Mouse (Mus musculus) heart, embryonic 12.5 days (tissue): ENCODE results near the gene Akt1. TPM values are rescaled to one million over a fixed set of nuclear protein-coding genes. Genes with fewer than 3 reads are reported as not detected.

Experiments used
- ATAC-seq: fragments of 200-750 bp; cut with Nextera tagmentation; 2 replicates; pipeline ENCODE4 v1.8.0; 2017; ENCODE audit warnings: moderate TSS enrichment, moderate library complexity; ENCODE audit not compliant: insufficient number of reproducible peaks, low FRiP score
- H3K27ac ChIP-seq: fragments of 300-500 bp; sonication (generic); 2 replicates; pipeline ENCODE4 v1.5.1; 2016; ENCODE audit warnings: mild to moderate bottlenecking, moderate library complexity; ENCODE audit not compliant: poor library complexity, severe bottlenecking
- H3K27me3 ChIP-seq: fragments of 300-500 bp; sonication (generic); replicated peaks from 2 replicates; pipeline ENCODE4 v1.6.1; 2016; ENCODE audit warnings: mild to moderate bottlenecking, moderate library complexity
- H3K36me3 ChIP-seq: fragments of 300-500 bp; sonication (generic); 2 replicates; pipeline ENCODE4 v1.6.1; 2016; ENCODE audit warnings: mild to moderate bottlenecking, moderate library complexity
- H3K4me1 ChIP-seq: fragments of 300-500 bp; sonication (generic); replicated peaks from 2 replicates; pipeline ENCODE4 v1.6.1; 2016; ENCODE audit warnings: mild to moderate bottlenecking
- H3K4me2 ChIP-seq: fragments of 300-500 bp; sonication (generic); 2 replicates; pipeline ENCODE4 v1.6.1; 2016; ENCODE audit warnings: mild to moderate bottlenecking, moderate library complexity
- H3K4me3 ChIP-seq: fragments of 300-500 bp; sonication (generic); 2 replicates; pipeline ENCODE4 v1.5.1; 2016; ENCODE audit warnings: mild to moderate bottlenecking
- H3K9ac ChIP-seq: fragments of 300-500 bp; sonication (generic); 2 replicates; pipeline ENCODE4 v1.6.1; 2016; ENCODE audit warnings: mild to moderate bottlenecking, moderate library complexity
- H3K9me3 ChIP-seq: fragments of 300-500 bp; sonication (generic); replicated peaks from 2 replicates; pipeline ENCODE4 v1.6.1; 2016; ENCODE audit warnings: mild to moderate bottlenecking, moderate library complexity
- whole genome bisulfite sequencing: fragments of 180-500 bp; shearing (Covaris S2); methylation state at CpG from one replicate; pipeline ENCODE4 v1.1.7; 2016; 5-methylcytosine and 5-hydroxymethylcytosine counted together
- polyA plus RNA-seq: library from polyadenylated mRNA; unstranded; fragments of >200 nt; fragmentation: Nextera tagmentation; extraction: Ambion mirVana; gene quantifications from 2 replicates; pipeline ENCODE4 v1.2.1, GENCODE M21; 2016

The Akt1 gene
- polyA plus RNA-seq, 1 experiment from 2014 or later = 184 TPM

GRCm38 (mm10) chr12:112632907-112633306 lies 41.8 kb downstream of the Akt1 start:
- H3K4me3 ChIP-seq = no peak overlapping the region
- no peak overlapping the region for H3K4me2 ChIP-seq
- H3K27ac ChIP-seq = no peak overlapping the region
- WGBS = 68% methylated on average over 5 of the region's 5 CpGs
- no peak for ATAC-seq
- H3K36me3 ChIP-seq = peaks cover 30% of the 10 kb centered on the region
- H3K9me3 ChIP-seq = no peaks in the 10 kb centered on the region
- H3K27me3 ChIP-seq = no peaks in the 10 kb centered on the region
- H3K9ac ChIP-seq = no peak overlapping the region
- H3K4me1 ChIP-seq = peaks cover 35% of the 10 kb centered on the region

- H3K9me3 ChIP-seq = no peaks in the 10 kb centered on the region
- no peak overlapping the region for H3K9ac ChIP-seq
- H3K27me3 ChIP-seq = no peaks in the 10 kb centered on the region
- H3K36me3 ChIP-seq = peaks cover 30% of the 10 kb centered on the region
- no peak overlapping the region for H3K4me3 ChIP-seq
- peaks cover 41% of the 10 kb centered on the region for H3K4me1 ChIP-seq
- no peak overlapping the region; the same call in 1 of the 2 replicates for H3K27ac ChIP-seq
- 73% methylated on average over 11 of the region's 11 CpGs for WGBS
- H3K4me2 ChIP-seq = no peak overlapping the region
- no peak for ATAC-seq
Observed at GRCm38 (mm10) chr12:112632084-112632777, 42.5 kb downstream of the Akt1 start.

GRCm38 (mm10) chr12:112631472-112631871 lies 43.2 kb downstream of the Akt1 start:
- no peak overlapping the region for H3K4me2 ChIP-seq
- no peak overlapping the region for H3K4me3 ChIP-seq
- no peak overlapping the region; the same call in 1 of the 2 replicates for H3K27ac ChIP-seq
- ATAC-seq = no peak
- no peaks in the 10 kb centered on the region for H3K27me3 ChIP-seq
- peaks cover 47% of the 10 kb centered on the region for H3K4me1 ChIP-seq
- 27% methylated on average over 1 of the region's 1 CpGs for WGBS
- H3K9ac ChIP-seq = no peak overlapping the region
- H3K9me3 ChIP-seq = no peaks in the 10 kb centered on the region
- peaks cover 27% of the 10 kb centered on the region for H3K36me3 ChIP-seq

DNA sequence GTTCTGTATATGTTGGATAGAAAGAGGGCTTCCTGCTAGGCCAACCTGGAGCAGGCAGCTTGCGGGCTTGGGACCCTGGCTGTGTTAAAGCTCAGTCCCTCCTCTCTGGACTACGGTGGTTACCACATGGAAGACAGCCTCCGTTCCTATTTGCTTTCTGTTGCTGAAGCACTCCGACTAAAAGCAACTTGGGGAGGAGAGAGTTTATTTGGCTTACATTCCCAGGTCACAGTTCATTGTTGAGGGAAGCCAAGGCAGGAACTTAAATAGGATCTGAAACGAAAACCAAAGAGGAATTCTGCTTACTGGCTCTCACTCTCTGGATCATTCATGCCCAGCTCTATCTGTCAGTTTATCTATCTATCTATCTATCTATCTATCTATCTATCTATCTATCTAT lies 43.9 kb downstream of the Akt1 start:
- ATAC-seq = no peak
- peaks cover 20% of the 10 kb centered on the region for H3K36me3 ChIP-seq
- H3K4me3 ChIP-seq = no peak overlapping the region
- H3K4me2 ChIP-seq = no peak overlapping the region
- 85% methylated on average over 5 of the region's 5 CpGs for WGBS
- no peaks in the 10 kb centered on the region for H3K9me3 ChIP-seq
- peaks cover 53% of the 10 kb centered on the region for H3K4me1 ChIP-seq
- H3K27ac ChIP-seq = no peak overlapping the region
- no peaks in the 10 kb centered on the region for H3K27me3 ChIP-seq
- H3K9ac ChIP-seq = no peak overlapping the region

- H3K27ac ChIP-seq = no peak overlapping the region
- peaks cover 58% of the 10 kb centered on the region for H3K4me1 ChIP-seq
- no peaks in the 10 kb centered on the region for H3K9me3 ChIP-seq
- no peak overlapping the region for H3K4me3 ChIP-seq
- H3K4me2 ChIP-seq = no peak overlapping the region
- no peaks in the 10 kb centered on the region for H3K27me3 ChIP-seq
- no peak for ATAC-seq
- 91% methylated on average over 12 of the region's 12 CpGs for WGBS
- peaks cover 20% of the 10 kb centered on the region for H3K36me3 ChIP-seq
- H3K9ac ChIP-seq = no peak overlapping the region
Observed at GRCm38 (mm10) chr12:112630029-112630428, 44.7 kb downstream of the Akt1 start.

DNA sequence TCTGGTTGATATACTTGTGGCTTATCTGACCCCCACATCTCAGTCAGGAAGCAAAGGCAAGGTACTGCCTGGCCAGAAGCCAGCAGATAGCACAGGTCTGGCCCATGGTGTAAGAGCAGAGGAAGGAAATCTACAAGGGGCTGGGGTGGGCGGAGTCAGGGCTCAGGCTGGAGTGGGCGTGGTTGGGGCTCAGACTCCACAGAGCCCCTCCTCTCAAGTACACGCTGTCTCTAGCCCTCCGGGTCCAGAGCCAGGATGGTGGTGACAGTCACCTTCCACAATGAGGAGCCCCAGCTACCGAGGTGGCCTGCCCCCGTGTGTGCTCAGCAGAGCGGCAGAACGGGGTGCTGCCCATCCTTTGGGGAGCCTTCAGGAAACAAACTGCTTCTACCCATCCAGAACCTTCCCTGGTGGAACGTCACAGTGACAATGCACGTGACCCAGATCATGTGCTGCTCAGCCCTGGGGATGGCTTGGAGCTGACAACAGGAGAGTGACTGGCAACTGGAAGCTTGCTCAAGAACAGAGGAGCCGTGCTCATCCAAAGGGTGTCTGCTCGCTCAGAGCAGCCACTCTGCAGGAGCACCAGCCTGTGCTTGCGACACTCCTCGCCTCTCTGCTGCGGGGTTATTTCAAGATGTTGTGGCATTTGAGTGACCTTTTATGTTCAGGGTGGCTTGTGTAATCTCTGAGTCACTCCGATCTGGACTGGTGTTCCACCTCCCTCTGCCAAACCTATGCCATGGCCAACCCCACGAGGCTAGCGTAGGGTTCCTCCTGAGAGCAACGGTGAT lies 45.6 kb downstream of the Akt1 start:
- peak overlapping the region; percentile 35; the same call in 1 of the 2 replicates for H3K9ac ChIP-seq
- H3K4me1 ChIP-seq = peaks cover 60% of the 10 kb centered on the region
- H3K9me3 ChIP-seq = no peaks in the 10 kb centered on the region
- peak overlapping the region; percentile 27 for H3K4me3 ChIP-seq
- 18% methylated on average over 19 of the region's 19 CpGs for WGBS
- peak overlapping the region; percentile 67 for H3K4me2 ChIP-seq
- H3K27ac ChIP-seq = peak overlapping the region; percentile 40
- H3K36me3 ChIP-seq = peaks cover 17% of the 10 kb centered on the region
- peak; percentile 86 for ATAC-seq
- no peaks in the 10 kb centered on the region for H3K27me3 ChIP-seq

DNA sequence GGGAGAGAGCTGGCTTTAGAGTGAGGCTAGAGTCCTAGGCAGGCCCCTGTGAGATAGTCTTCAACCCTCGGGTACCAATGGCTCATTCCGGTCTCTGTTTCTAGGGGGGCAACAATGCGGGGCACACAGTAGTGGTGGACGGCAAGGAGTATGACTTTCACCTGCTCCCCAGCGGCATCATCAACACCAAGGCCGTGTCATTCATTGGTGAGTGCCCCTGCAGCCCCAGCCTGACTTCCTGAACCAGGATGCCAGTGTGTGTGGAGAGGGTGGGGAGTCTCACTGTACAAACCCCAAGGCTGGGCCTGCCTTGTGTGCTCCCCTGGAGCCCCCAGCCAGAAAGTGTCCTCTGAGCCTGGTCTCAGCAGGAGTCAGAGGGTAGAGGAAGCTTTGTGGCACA lies 46.5 kb downstream of the Akt1 start:
- 80% methylated on average over 6 of the region's 6 CpGs for WGBS
- peaks cover 69% of the 10 kb centered on the region for H3K4me1 ChIP-seq
- ATAC-seq = no peak
- H3K4me2 ChIP-seq = peak overlapping the region; percentile 67; the same call in 1 of the 2 replicates
- no peaks in the 10 kb centered on the region for H3K9me3 ChIP-seq
- peaks cover 7% of the 10 kb centered on the region for H3K36me3 ChIP-seq
- H3K4me3 ChIP-seq = no peak overlapping the region
- no peak overlapping the region for H3K9ac ChIP-seq
- H3K27ac ChIP-seq = peak overlapping the region; percentile 32; the same call in 1 of the 2 replicates
- no peaks in the 10 kb centered on the region for H3K27me3 ChIP-seq

- Histone ChIP-seq H3K4me2 (no peak overlapping the region), H3K36me3 (no peaks in the 10 kb centered on the region; the same call in 1 of the 2 replicates), H3K27me3 (no peaks in the 10 kb centered on the region), H3K9me3 (no peaks in the 10 kb centered on the region), H3K4me3 (no peak overlapping the region), H3K27ac (no peak overlapping the region), H3K4me1 (peaks cover 72% of the 10 kb centered on the region), H3K9ac (no peak overlapping the region)
- 57% methylated on average over 7 of the region's 7 CpGs for WGBS
- ATAC-seq = no peak
Observed at GRCm38 (mm10) chr12:112627097-112627881, 47.4 kb downstream of the Akt1 start.

GRCm38 (mm10) chr12:112626455-112626854 lies 48.2 kb downstream of the Akt1 start:
- ATAC-seq = no peak
- H3K36me3 ChIP-seq = no peaks in the 10 kb centered on the region
- H3K9ac ChIP-seq = no peak overlapping the region
- H3K27ac ChIP-seq = no peak overlapping the region
- peaks cover 72% of the 10 kb centered on the region for H3K4me1 ChIP-seq
- H3K27me3 ChIP-seq = no peaks in the 10 kb centered on the region
- H3K4me2 ChIP-seq = no peak overlapping the region
- 75% methylated on average over 6 of the region's 6 CpGs for WGBS
- no peaks in the 10 kb centered on the region for H3K9me3 ChIP-seq
- no peak overlapping the region for H3K4me3 ChIP-seq

- Histone ChIP-seq H3K9ac (no peak overlapping the region), H3K9me3 (no peaks in the 10 kb centered on the region), H3K4me2 (no peak overlapping the region), H3K27me3 (peaks cover 7% of the 10 kb centered on the region; the same call in 1 of the 2 replicates), H3K27ac (no peak overlapping the region), H3K4me3 (no peak overlapping the region), H3K4me1 (peaks cover 77% of the 10 kb centered on the region), H3K36me3 (no peaks in the 10 kb centered on the region)
- no peak for ATAC-seq
- WGBS = 70% methylated on average over 4 of the region's 4 CpGs
Observed at GRCm38 (mm10) chr12:112625700-112626099, 49.0 kb downstream of the Akt1 start.

DNA sequence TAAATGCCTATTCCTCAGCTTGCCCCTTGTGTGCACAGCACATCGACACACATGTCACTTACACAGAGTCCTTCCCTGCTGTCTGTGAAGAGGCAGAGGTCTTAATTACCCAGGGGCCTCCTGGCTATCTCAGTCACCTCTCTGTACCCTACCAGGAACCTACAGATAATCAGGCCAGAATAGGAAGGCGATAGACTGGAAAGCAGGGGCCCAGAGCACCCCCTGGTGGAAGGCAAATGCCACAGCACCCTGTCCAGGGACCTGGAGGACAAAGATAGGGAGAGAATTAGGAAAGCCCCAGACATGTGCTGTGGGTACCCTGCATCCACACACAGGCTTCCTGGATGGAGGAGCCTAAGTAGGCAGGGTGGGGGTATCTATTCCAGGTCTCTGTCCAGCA lies 50.9 kb downstream of the Akt1 start:
- Histone ChIP-seq H3K4me2 (no peak overlapping the region; the same call in 1 of the 2 replicates), H3K4me3 (no peak overlapping the region), H3K9ac (0 out of 2 replicates have a peak overlapping the region, but pooled peaks have one; percentile 8), H3K36me3 (no peaks in the 10 kb centered on the region), H3K9me3 (no peaks in the 10 kb centered on the region), H3K27me3 (peaks cover 10% of the 10 kb centered on the region; the same call in 1 of the 2 replicates), H3K4me1 (peaks cover 84% of the 10 kb centered on the region), H3K27ac (peak overlapping the region; percentile 67)
- WGBS = 16% methylated on average over 2 of the region's 2 CpGs
- ATAC-seq = no peak
